Mouse (Mus musculus) testis, adult 2 months (tissue): ENCODE data around the gene Adgrl2. TPM values are rescaled to one million over a fixed set of nuclear protein-coding genes. Genes with fewer than 3 reads are reported as not detected.

Experiments
- H3K27ac ChIP-seq: fragments of 200-500 bp; 2 replicates; pipeline ENCODE4 v1.5.1; 2012; ENCODE audit warnings: low read depth, low read length; ENCODE audit not compliant: control insufficient read depth, insufficient read depth
- H3K27me3 ChIP-seq: fragments of 200-500 bp; 2 replicates; pipeline ENCODE4 v1.6.1; 2012; ENCODE audit warnings: mild to moderate bottlenecking, low read length, moderate library complexity; ENCODE audit not compliant: control insufficient read depth, insufficient read depth
- H3K36me3 ChIP-seq: fragments of 200-500 bp; 2 replicates; pipeline ENCODE4 v1.6.1; 2012; ENCODE audit warnings: mild to moderate bottlenecking, low read length; ENCODE audit not compliant: control insufficient read depth, insufficient read depth
- H3K4me1 ChIP-seq: fragments of 200-500 bp; 2 replicates; pipeline ENCODE4 v1.6.1; 2012; ENCODE audit warnings: low read length; ENCODE audit not compliant: control insufficient read depth, insufficient read depth
- H3K4me3 ChIP-seq: fragments of 200-500 bp; 2 replicates; pipeline ENCODE4 v1.5.1; 2012; ENCODE audit warnings: low read depth, mild to moderate bottlenecking, low read length, moderate library complexity, mixed read lengths; ENCODE audit not compliant: control insufficient read depth
- CTCF ChIP-seq: fragments of 200-500 bp; IDR thresholded peaks from 2 replicates; pipeline ENCODE4 v1.5.1; 2012; ENCODE audit warnings: low read depth, mild to moderate bottlenecking, inconsistent platforms, low read length, moderate library complexity; ENCODE audit not compliant: control insufficient read depth, insufficient read depth, insufficient replicate concordance
- POLR2A ChIP-seq: fragments of 200-500 bp; IDR thresholded peaks from 2 replicates; pipeline ENCODE4 v1.6.1; 2012; ENCODE audit warnings: low read depth, mild to moderate bottlenecking, inconsistent platforms, low read length, moderate library complexity; ENCODE audit not compliant: control insufficient read depth
- polyA plus RNA-seq: library from polyadenylated mRNA; depleted of rRNA; stranded (reverse); fragments of >200 nt; gene quantifications from 2 replicates; pipeline ENCODE4 v1.2.3, GENCODE M21; 2012

The Adgrl2 gene
- polyA plus RNA-seq, 1 experiment = 12.9 TPM

GRCm38 (mm10) chr3:148861860-148862259, 128.5 kb downstream of the Adgrl2 start:
- H3K4me1 ChIP-seq = no peaks in the 10 kb centered on the region
- no peaks in the 10 kb centered on the region for H3K27me3 ChIP-seq
- no peak overlapping the region for H3K4me3 ChIP-seq
- H3K36me3 ChIP-seq = no peaks in the 10 kb centered on the region
- H3K27ac ChIP-seq = no peak overlapping the region
- no peak for TF ChIP-seq POLR2A
- TF ChIP-seq CTCF = no peak

GRCm38 (mm10) chr3:148854306-148854910, 135.9 kb downstream of the Adgrl2 start:
- TF ChIP-seq POLR2A = no peak
- no peak for TF ChIP-seq CTCF
- Histone ChIP-seq H3K27ac (no peak overlapping the region), H3K27me3 (no peaks in the 10 kb centered on the region), H3K36me3 (no peaks in the 10 kb centered on the region), H3K4me1 (no peaks in the 10 kb centered on the region), H3K4me3 (no peak overlapping the region)

- TF ChIP-seq CTCF (no peak), POLR2A (no peak)
- Histone ChIP-seq H3K36me3 (no peaks in the 10 kb centered on the region), H3K4me3 (no peak overlapping the region), H3K4me1 (no peaks in the 10 kb centered on the region), H3K27me3 (no peaks in the 10 kb centered on the region), H3K27ac (no peak overlapping the region)
These were observed 137.0 kb downstream of the Adgrl2 start for GRCm38 (mm10) chr3:148853372-148853771.

- Histone ChIP-seq H3K27me3 (no peaks in the 10 kb centered on the region), H3K4me3 (no peak overlapping the region), H3K36me3 (no peaks in the 10 kb centered on the region), H3K4me1 (no peaks in the 10 kb centered on the region), H3K27ac (no peak overlapping the region)
- TF ChIP-seq POLR2A (no peak), CTCF (no peak)
These were observed 137.8 kb downstream of the Adgrl2 start for GRCm38 (mm10) chr3:148852556-148852955.

GRCm38 (mm10) chr3:148850821-148851220, 139.5 kb downstream of the Adgrl2 start:
- Histone ChIP-seq H3K36me3 (no peaks in the 10 kb centered on the region), H3K27ac (no peak overlapping the region), H3K4me3 (no peak overlapping the region), H3K27me3 (no peaks in the 10 kb centered on the region), H3K4me1 (no peaks in the 10 kb centered on the region)
- TF ChIP-seq POLR2A = no peak
- TF ChIP-seq CTCF = no peak

- H3K36me3 ChIP-seq = no peaks in the 10 kb centered on the region
These were observed 142.0 kb downstream of the Adgrl2 start for GRCm38 (mm10) chr3:148848366-148848765.

GRCm38 (mm10) chr3:148844182-148844581, 146.2 kb downstream of the Adgrl2 start:
- Histone ChIP-seq H3K27me3 (no peaks in the 10 kb centered on the region), H3K4me3 (no peak overlapping the region), H3K4me1 (no peaks in the 10 kb centered on the region), H3K27ac (no peak overlapping the region), H3K36me3 (no peaks in the 10 kb centered on the region)
- TF ChIP-seq POLR2A = no peak
- no peak for TF ChIP-seq CTCF

More at GRCm38 (mm10) chr3:148848366-148848765, 142.0 kb downstream of the Adgrl2 start:
- Histone ChIP-seq H3K4me3 (no peak overlapping the region), H3K27ac (no peak overlapping the region), H3K27me3 (no peaks in the 10 kb centered on the region), H3K4me1 (no peaks in the 10 kb centered on the region)
- TF ChIP-seq POLR2A = no peak
- no peak for TF ChIP-seq CTCF
